ENCODE assay signal across 26 mouse cellular contexts in the genomic region with DNA sequence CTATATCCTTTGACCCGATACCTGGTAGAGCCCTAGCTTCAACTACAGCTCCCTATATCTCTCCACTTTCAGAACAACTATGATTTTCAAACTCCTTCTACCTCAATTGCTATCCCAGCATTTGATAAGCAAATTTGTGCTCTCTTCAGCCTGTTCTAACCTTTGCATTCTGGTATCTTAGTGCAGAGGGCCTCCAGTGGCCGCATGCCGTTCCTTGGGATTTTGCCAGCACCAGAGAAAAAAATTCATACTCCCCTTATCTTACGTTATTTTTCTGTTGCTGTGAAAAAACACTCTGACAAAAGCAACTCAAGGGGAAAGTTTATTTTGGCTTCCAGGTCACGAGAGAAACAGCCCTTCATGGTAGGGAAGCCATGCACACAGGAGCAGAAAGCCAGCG. TPM values are rescaled to one million over a fixed set of nuclear protein-coding genes. Genes with fewer than 3 reads are reported as not detected.
DNase-seq lines count a peak whose midpoint lies in the region; ATAC-seq and TF ChIP-seq lines count a peak whose summit lies in the region.
"Had no signal": no experiment of that assay in that cellular context is flagged by ENCODE, and none has a peak within 500 bp of the region (broad histone marks: within the 10 kb centered on the region; RNA-seq: fewer than 3 reads in every experiment).

No protein-coding gene starts in this region.

- H3K36me3 ChIP-seq in kidney, adult 2 months (ENCODE audit: control insufficient read depth, insufficient read depth, low read length), result no peaks in the 10 kb centered on the region
- H3K36me3 ChIP-seq in kidney, embryonic 16.5 days (ENCODE audit: insufficient read depth, low read length), result no peaks in the 10 kb centered on the region
- H3K36me3 ChIP-seq: G1E; liver, embryonic 12.5 days; midbrain, embryonic 12.5 days; neural tube, embryonic 13.5 days had no signal

- no peaks in the 10 kb centered on the region; the same call in 1 of the 2 replicates for H3K27me3 ChIP-seq in kidney, adult 2 months (replicated peaks; ENCODE audit: control insufficient read depth, insufficient read depth, low read length)
- H3K27me3 ChIP-seq in kidney, embryonic 16.5 days (ENCODE audit: insufficient read depth, low read length), result no peaks in the 10 kb centered on the region
- H3K27me3 ChIP-seq: forebrain, embryonic 13.5 days; liver, embryonic 12.5 days; midbrain, embryonic 12.5 days; neural tube, embryonic 13.5 days had no signal

- H3K9ac ChIP-seq in kidney, embryonic 16.5 days (replicated peaks; ENCODE audit: low read length), result no peak overlapping the region
- H3K9ac ChIP-seq: forebrain, embryonic 13.5 days; hindbrain, embryonic 14.5 days; liver, embryonic 12.5 days; liver, postnatal 0 days; midbrain, embryonic 12.5 days; neural tube, embryonic 13.5 days had no signal

- H3K4me3 ChIP-seq in kidney, adult 2 months (ENCODE audit: insufficient read depth, low read depth, low read length), result no peak overlapping the region
- H3K4me3 ChIP-seq in kidney, embryonic 16.5 days (ENCODE audit: low read length), result no peak overlapping the region
- H3K4me3 ChIP-seq: forebrain, embryonic 13.5 days; liver, embryonic 12.5 days; midbrain, embryonic 12.5 days; neural tube, embryonic 13.5 days had no signal

- intact Hi-C loops in heart, postnatal 36 days (cut with DNase I), result no loop called here

- H3K4me1 ChIP-seq in kidney, adult 2 months (ENCODE audit: control insufficient read depth, insufficient read depth, low read length), result no peaks in the 10 kb centered on the region; the same call in 1 of the 2 replicates
- H3K4me1 ChIP-seq in kidney, embryonic 16.5 days (ENCODE audit: insufficient read depth, low read length), result 0 out of 2 replicates have a peak, but pooled peaks cover 5% of the 10 kb centered on the region
- H3K4me1 ChIP-seq: forebrain, embryonic 13.5 days; liver, embryonic 12.5 days; midbrain, embryonic 12.5 days; neural tube, embryonic 13.5 days had no signal

- no peak overlapping the region for H3K4me2 ChIP-seq in kidney, embryonic 16.5 days (replicated peaks; ENCODE audit: low read depth, low read length)
- H3K4me2 ChIP-seq: forebrain, embryonic 13.5 days; hindbrain, embryonic 14.5 days; liver, embryonic 12.5 days; midbrain, embryonic 12.5 days; neural tube, embryonic 13.5 days had no signal

- no peaks in the 10 kb centered on the region for H3K9me3 ChIP-seq in kidney, embryonic 16.5 days (ENCODE audit: low read length)
- H3K9me3 ChIP-seq: forebrain, embryonic 13.5 days; liver, embryonic 12.5 days; midbrain, embryonic 12.5 days; neural tube, embryonic 13.5 days had no signal

- DNase-seq in heart, adult 18-20 months, result peak; percentile 26 to 27
- DNase-seq in heart, postnatal 36 days, result no peak
- peak; percentile 19 for DNase-seq in kidney, adult 2 months
- peak; percentile 10 for DNase-seq in lung, postnatal 10 days
- DNase-seq in lung, postnatal 4 days, result no peak
- peak; percentile 37 for DNase-seq in heart, postnatal 4 days
- DNase-seq in left cerebral cortex, adult 11 months (ENCODE audit: low spot score), result no peak
- DNase-seq: adrenal gland, postnatal 10 days; cerebellum, adult 8-10 months; cerebellum, postnatal 25 days; gastrocnemius, postnatal 10 days; left cerebral cortex, postnatal 4 days; liver, postnatal 0 days; right cerebral cortex, postnatal 4 days; thymus, adult 18-20 months; thymus, postnatal 25 days had no signal

- no peak for ATAC-seq in kidney, embryonic 16.5 days (ENCODE audit: low FRiP score, low TSS enrichment)
- ATAC-seq: forebrain, embryonic 13.5 days; intestine, postnatal 0 days; liver, embryonic 12.5 days; liver, postnatal 0 days; lung, postnatal 0 days had no signal

- TF ChIP-seq CTCF in kidney, adult 2 months (conservative IDR thresholded peaks at IDR 0.05; ENCODE audit: insufficient read depth, insufficient read length, low read depth, low read length), result no peak

- no peak overlapping the region for H3K27ac ChIP-seq in kidney, adult 2 months (ENCODE audit: insufficient read depth, low read depth, low read length)
- no peak overlapping the region for H3K27ac ChIP-seq in kidney, embryonic 16.5 days (ENCODE audit: low read length)
- H3K27ac ChIP-seq: forebrain, embryonic 13.5 days; hindbrain, embryonic 14.5 days; liver, embryonic 12.5 days; midbrain, embryonic 12.5 days; neural tube, embryonic 13.5 days; stomach, postnatal 0 days had no signal

- no peak for TF ChIP-seq POLR2A in kidney, adult 2 months (IDR thresholded peaks at IDR 0.05; ENCODE audit: low read depth, low read length)

- 68% methylated on average over 6 of the region's 6 CpGs for whole genome bisulfite sequencing in kidney, adult 2 months
- 53% methylated on average over 6 of the region's 6 CpGs for WGBS in kidney, embryonic 16.5 days

RNA-seq across cellular contexts. Expression of gene Thbs1, which starts 28.0 kb away (rescaled TPM):
- total RNA-seq in heart, adult 18-20 months (2021), result 10 to 100 TPM; 12.8 to 13.0 TPM
- 10 to 100 TPM; 10.8 to 12.7 TPM for total RNA-seq in heart, postnatal 36 days (2021)
- polyA plus RNA-seq in kidney, adult 2 months (2012; rRNA removed), result 19.8 and 20.6 TPM in 2 replicates
- polyA plus RNA-seq in kidney, embryonic 16.5 days (2015; fragmentation: Nextera tagmentation; extraction: Ambion mirVana), result 50.9 and 54.6 TPM in 2 replicates
- 10 to 100 TPM; 63.1 to 71.3 TPM for total RNA-seq in heart, postnatal 4 days (2021)
- total RNA-seq: G1E had no signal

Comparison
In these comparisons a context has a peak if more than half of its experiments do, and no peak if none do; other contexts are left out.
1. DNase-seq: peak in heart, adult 18-20 months (2 of 2), kidney, adult 2 months (single experiment), lung, postnatal 10 days (single experiment) and heart, postnatal 4 days (single experiment); none in heart, postnatal 36 days (0 of 2), lung, postnatal 4 days (0 of 2) and left cerebral cortex, adult 11 months (single experiment).
2. RNA of gene Thbs1, which starts 28.0 kb away (total RNA-seq): 63.1 to 71.3 TPM in heart, postnatal 4 days; 12.8 to 13.0 TPM in heart, adult 18-20 months and 10.8 to 12.7 TPM in heart, postnatal 36 days; every median in the first group is over 4 times any median in the second.